Mouse (Mus musculus): ENCODE data around the gene Pheta1. TPM values are rescaled to one million over a fixed set of nuclear protein-coding genes. Genes with fewer than 3 reads are reported as not detected.
A peak's percentile ranks its signal among the peaks of the same experiment; 100 is the strongest.

Gene Pheta1
- total RNA-seq, 2 experiments from 2014 or later, result 8.3 to 8.8 TPM

DNA sequence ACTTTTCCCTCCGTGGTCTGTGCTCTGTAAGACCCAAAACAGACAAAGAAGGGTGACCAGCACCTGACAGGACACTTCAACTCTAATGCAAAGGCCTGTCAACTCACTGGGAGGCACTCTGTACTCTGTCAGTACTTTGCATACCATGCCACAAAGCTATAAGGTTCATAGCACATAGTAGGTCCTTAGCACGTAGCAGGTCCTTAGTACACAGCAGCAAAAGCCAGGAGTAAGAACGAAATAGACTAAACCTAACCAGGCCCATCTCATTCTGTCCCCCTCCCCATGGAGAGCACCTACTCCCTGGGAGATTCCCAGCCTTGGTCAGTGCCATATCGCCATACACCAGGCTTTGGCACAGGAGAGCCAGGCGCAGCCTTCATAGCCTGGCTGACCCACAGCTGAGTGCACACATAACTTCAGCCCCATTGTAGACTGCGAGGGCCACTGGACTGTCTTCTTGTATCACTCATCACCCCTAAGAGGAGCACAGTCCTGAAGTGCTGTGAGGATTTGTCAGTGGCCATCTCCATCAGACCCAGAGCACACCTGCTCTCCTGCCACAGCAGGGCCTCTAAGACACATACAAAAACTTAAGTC is 17.7 kb upstream of the Pheta1 start:
- DNase-seq (ENCODE audit: low spot score in 2 of 2), result no peak
- no peak overlapping the region for H3K27ac ChIP-seq
- no peak overlapping the region for H3K4me3 ChIP-seq
- TF ChIP-seq CTCF (conservative IDR thresholded peaks at IDR 0.05), result no peak

GRCm38 (mm10) chr5:121832376-121833155 is 16.2 kb upstream of the Pheta1 start:
- no peak for TF ChIP-seq CTCF (conservative IDR thresholded peaks at IDR 0.05)
- DNase-seq (ENCODE audit: low spot score in 2 of 2), result no peak
- Histone ChIP-seq H3K4me3 (no peak overlapping the region), H3K27ac (no peak overlapping the region)

DNA sequence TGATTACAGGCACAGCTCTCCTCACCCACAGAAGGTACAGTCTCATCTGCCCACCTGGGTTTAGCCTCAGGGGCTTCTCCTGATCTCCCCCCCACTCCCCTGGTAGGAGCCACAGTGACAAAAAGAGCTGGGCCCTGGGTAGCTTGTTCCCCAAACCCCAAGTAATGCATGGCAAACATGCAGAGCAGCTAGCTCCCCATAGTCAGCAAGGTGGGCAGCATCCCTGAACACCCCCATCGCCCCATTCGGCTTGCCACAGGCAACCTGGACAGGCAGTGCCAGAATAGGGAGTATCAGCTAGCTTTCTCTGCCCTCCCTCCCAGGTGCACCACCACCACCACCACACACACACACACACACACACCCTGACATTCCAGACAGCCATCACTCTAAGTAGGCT is 15.6 kb upstream of the Pheta1 start:
- Histone ChIP-seq H3K4me3 (no peak overlapping the region), H3K27ac (peak overlapping the region; percentile 3; the same call in 1 of the 2 replicates)
- no peak for DNase-seq (ENCODE audit: low spot score in 2 of 2)
- TF ChIP-seq CTCF (conservative IDR thresholded peaks at IDR 0.05), result no peak

DNA sequence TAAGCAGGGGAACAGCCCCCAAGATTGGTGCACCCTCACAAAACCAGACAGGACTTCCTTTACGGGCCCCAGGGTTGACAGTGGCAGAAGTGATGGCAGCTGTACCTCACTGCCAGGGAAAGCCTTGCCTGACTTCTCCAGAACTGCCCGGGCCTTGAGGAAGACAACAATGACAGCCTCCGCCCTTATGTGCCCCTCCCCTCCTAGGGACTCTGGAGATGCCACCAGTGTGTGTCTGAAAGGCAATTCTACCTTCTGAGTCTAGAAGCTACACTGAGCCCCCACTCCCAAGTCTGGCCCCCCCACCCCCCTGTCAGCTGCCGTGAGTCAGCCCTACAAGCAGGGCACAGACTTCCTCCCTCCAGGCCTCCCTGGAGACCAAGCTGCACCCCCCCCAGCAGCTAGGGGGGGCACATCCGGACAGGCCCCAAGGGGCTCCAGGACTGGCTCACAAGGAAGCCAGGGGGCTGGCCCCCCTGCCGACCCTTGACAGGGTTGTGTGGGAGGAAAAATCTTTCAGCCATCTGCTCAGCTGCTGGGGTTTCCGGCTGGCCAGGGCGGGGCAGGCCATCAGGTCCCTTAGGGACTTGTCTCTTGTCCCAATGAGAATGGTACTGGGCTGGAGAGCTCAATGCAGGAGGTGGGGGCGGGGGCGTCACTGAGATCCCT is 15.1 kb upstream of the Pheta1 start:
- DNase-seq (ENCODE audit: low spot score in 2 of 2), result no peak
- Histone ChIP-seq H3K27ac (peak overlapping the region; percentile 3; the same call in 1 of the 2 replicates), H3K4me3 (peak overlapping the region; percentile 87; the same call in 1 of the 2 replicates)
- TF ChIP-seq CTCF (conservative IDR thresholded peaks at IDR 0.05), result no peak

DNA sequence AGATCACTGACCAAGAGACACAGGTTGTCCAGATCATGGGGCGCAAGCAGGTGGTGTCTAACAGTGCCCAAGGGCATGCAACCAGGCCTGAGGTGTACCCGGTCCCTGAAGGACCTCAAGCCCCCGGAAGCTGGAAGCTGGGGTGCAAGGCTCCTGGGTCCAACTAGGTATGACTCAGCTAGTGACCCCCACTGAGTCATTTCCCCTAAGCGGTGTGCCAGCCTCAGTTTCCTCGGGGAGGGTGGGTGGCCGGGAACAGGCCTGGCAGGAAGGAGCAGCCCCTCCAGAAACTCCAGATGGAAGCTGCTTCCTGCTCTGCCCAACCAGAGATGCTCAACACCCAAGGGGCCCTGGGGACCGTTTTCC is 14.6 kb upstream of the Pheta1 start:
- H3K27ac ChIP-seq, result peak overlapping the region; percentile 98
- peak overlapping the region; percentile 87; the same call in 1 of the 2 replicates for H3K4me3 ChIP-seq
- DNase-seq (ENCODE audit: low spot score in 2 of 2), result no peak
- TF ChIP-seq CTCF (conservative IDR thresholded peaks at IDR 0.05), result no peak

- DNase-seq (ENCODE audit: low spot score in 2 of 2), result no peak
- peak overlapping the region; percentile 87 for H3K4me3 ChIP-seq
- no peak for TF ChIP-seq CTCF (conservative IDR thresholded peaks at IDR 0.05)
- peak overlapping the region; percentile 98; the same call in 1 of the 2 replicates for H3K27ac ChIP-seq
Measured at GRCm38 (mm10) chr5:121834991-121835747, 13.6 kb upstream of the Pheta1 start.

DNA sequence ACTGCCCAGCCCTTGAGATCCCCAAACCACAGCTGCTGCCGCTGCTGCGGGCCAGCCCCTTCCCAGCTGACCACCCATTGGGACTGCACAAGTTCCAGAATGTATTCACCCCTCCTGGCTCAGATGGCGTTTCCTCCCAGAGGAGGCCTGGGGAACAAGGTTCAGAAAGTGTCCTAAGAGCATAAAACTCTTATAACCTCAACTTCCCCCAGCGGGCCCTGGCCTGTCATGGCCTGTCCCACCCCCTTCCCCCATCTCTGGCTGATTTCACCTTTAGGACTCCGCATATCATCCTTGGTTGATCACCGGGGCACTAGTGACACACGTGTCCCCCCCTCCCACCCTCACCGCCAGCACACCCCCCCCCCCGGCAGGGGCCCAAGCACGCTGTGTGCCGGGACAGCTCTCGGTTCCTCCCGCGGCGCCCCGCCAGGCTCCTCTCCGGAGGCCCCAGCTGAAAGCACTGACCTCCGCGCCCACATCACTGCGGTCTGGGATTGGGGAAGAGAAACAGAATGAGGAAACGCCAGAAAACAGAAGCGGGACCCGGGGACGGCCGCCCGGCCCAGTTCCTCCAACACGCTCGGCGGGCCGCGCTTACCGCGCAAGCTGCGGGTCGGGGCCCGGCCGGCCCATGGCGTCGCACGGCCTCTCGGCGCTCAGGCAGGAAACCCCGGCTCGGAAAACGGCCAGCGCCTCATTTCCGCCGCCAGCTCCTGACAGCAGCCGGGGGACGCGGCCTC is 12.7 kb upstream of the Pheta1 start:
- Histone ChIP-seq H3K4me3 (peak overlapping the region; percentile 87), H3K27ac (peak overlapping the region; percentile 98)
- DNase-seq (ENCODE audit: low spot score in 2 of 2), result peak in 1 of 2 experiments; percentile 38
- TF ChIP-seq CTCF (conservative IDR thresholded peaks at IDR 0.05), result no peak

- Histone ChIP-seq H3K4me3 (peak overlapping the region; percentile 87), H3K27ac (peak overlapping the region; percentile 98)
- TF ChIP-seq CTCF (conservative IDR thresholded peaks at IDR 0.05), result peak; percentile 22; the same call in 1 of the 2 replicates
- peak; percentile 73 to 74 for DNase-seq (ENCODE audit: low spot score in 2 of 2)
Measured at GRCm38 (mm10) chr5:121836692-121837415, 11.9 kb upstream of the Pheta1 start.

DNA sequence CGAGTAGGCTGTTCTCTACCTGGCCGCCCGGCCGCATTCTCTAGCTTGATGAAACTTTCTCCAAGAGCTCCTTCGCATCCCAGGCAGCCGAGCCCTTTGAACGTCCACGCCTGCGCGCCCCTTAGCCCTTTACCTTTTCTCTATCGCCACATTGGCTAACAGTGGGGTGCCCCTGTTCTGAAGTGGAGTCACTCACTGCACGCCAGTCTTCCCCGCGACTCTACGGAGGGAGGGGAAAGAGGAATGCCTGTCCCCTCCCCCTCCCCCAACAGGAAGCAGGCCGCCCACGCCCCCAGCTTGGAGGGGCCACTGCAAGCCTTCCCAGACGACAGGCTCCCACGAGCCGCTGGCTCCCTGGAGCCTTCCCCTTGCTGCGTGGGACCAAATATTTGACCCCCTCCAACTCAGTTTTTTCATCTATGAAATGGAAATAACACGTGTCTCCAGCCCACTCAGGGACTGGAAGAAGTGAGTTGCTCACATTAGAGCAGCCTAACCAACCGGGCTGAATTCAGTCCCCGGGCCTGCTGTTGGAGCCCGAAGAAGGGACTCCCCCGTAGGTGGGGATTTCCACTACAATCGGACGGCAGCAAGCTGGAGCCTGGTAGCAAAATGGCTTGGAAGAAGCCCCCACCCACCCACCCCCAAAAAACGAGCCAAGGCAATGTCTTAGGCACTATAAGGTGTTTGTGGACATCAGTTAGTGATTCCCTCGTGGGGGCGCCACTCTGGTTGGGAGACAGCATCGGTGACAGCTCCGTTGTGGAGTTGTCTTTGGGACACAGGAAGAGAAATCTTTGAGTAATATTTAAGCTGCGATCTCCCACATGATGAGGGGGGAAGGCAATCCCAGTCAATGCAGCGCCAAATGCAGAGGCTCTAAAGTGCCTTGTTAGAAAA is 11.1 kb upstream of the Pheta1 start, which contains the start of gene Sh2b3:
Sh2b3 (minus strand) TSS at position 206 of the 900 bp plus-strand sequence.
- TF ChIP-seq CTCF (conservative IDR thresholded peaks at IDR 0.05), result peak; percentile 14; the same call in 1 of the 2 replicates
- DNase-seq (ENCODE audit: low spot score in 2 of 2), result no peak
- H3K4me3 ChIP-seq, result peak within 1 kb of the TSS; percentile 87
- peak within 1 kb of the TSS; percentile 98 for H3K27ac ChIP-seq

DNA sequence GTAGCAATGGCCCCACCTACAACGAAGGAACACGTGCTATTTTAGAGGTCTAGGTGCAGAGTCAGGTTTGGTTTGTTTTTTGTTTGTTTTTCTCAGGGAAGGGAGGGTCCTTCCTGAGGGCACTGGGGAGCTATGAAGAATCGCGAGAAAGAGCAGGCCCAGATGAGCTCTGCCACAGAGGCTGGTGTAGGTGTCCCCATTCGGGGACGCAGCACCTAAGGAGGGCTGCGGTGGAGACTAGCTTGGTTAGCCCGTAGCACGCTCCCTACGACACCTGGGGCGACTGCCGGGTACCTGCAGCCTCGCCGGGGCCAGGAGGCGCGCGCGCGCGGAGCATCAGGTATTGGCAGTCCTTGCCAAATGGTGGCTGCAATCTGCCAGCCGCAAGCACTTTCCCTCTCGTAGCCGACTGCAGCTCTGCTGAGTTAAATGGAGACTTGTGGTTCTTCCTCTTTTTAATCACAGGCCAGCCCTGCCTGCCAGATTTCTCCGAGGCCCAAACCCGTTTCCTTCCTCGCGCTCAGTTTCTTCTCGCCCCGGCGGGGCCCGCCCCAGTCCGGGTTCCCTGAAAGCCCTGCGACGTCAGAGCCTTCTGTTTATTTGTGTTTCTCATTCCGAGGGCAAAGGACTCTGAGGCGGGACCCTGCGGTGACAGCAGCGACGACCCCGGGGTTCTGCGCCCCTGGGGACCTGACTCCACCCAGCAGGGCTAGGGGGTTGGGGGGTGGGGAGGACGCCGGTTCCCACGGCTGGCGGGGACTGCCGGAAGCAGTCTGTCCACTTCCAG is 10.2 kb upstream of the Pheta1 start:
- DNase-seq (ENCODE audit: low spot score in 2 of 2), result peak in 1 of 2 experiments; percentile 37
- H3K27ac ChIP-seq, result peak overlapping the region; percentile 86

More for the DNA sequence above, 10.2 kb upstream of the Pheta1 start:
- no peak for TF ChIP-seq CTCF (conservative IDR thresholded peaks at IDR 0.05)
- H3K4me3 ChIP-seq, result peak overlapping the region; percentile 87

Data from layer of hippocampus, adult 2 months (tissue).